Mouse (Mus musculus) duodenum, adult 2 months (tissue): ENCODE data around the gene Ndrg3. TPM values are rescaled to one million over a fixed set of nuclear protein-coding genes. Genes with fewer than 3 reads are reported as not detected.

Experiments
- polyA plus RNA-seq: library from polyadenylated mRNA; depleted of rRNA; stranded (reverse); fragments of >200 nt; gene quantifications from 2 replicates; pipeline ENCODE4 v1.2.3, GENCODE M21; 2012; ENCODE audit warnings: low replicate concordance; rRNA removed

Ndrg3 gene
- 38.7 and 40.1 TPM in 2 replicates for polyA plus RNA-seq

DNA sequence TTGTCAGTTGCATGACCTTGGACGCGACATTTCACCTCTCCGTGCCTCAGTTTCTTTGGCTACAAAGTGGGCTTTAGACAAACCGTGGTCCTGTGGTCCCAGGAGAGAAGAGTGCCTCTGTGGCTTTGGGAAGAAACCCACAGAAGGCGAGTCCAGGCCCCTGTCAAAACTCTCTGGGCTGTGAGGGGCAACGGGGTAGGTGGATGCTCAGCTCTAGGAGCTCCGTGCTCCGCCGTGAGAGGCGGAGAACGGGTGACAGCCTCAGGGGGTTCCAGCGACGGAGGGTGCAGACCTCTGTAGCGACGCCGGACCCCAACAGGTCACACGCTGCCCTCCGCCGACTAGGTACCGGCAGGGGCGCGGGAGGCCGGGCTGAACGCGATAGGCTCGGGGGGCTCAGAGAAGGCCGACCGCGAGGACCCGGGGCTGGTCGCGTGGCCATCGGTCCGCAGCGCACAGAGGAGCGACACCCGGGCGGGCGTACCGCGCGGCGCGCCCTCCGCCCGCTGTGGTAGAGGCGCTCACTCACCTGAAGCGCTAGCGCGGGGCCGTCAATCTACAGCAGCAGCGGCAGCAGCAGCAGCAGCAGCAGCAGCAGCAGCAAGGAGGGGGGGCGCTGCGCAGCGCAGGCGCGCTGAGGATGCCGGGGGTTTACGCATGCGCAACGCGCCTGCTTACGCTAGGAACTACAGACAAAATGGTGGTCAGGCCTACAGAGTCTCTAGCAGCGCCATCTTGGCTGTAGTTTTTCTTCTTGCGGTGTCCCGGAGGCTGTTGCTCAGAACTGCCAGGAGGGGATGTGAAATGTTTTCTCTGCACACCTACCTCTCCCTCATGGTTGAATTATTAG lies at the start of gene Ndrg3:
Gene Ndrg3, minus strand, starts transcription at position 587 of the 850 bp plus-strand sequence.

DNA sequence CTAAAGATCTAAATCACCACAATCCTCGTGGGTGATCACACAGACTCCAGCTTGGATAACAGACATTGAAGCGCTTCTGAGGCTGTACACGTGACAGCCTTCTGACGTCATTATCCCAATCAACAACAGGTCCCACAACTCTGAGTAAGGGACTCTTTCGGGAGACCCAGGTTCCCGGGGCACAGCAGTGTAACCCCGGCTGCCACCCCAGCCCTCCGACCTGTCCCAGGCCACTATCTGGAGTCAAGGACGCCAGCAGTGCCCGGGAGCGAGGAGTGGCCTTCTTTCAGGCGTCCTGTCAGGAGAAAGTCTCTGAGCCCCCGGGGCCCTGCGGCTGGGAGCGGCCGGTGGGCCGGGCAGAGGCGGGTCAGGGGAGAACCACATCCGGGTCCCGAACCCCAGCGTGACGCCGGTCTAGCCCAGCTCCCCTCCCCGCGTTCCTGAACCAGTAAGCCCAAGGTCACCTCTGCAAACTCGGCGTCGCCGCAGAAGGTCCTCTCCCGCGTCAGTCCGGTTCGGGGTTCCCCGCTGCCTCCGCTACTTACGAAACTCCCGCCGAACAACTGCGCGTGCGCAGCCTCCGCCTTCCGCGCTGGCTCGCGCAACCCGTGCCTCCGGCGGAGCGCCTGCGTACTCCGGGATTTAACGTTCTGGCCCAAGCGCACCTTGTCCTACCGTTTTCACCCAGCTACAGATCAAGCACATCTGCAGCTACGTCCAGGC lies 14.8 kb upstream of the Ndrg3 start, which contains the start of gene Dsn1:
Gene Dsn1, minus strand, starts transcription at position 644 of the 723 bp plus-strand sequence.

DNA sequence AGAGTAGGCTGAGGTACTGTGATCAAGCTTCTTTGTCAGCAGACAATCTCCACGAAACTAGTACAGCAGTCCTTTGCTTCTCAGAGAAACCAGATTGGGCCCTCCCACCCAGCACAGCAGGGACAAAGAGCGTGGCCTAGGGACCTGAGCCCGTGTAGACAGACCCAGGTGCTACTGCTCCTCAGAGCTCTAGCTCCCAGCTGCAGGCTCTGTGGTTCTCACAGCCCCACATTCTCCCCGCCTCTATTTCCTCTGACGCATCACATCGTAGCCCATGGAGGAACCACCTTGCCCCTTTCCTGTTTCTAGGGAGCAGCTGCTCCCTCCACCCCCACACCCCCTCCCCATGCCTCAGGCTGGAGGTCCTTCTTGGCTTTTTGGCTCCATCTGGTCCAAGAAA lies 104.8 kb downstream of the Ndrg3 start, which contains the start of gene Sla2:
Gene Sla2, minus strand, starts transcription at position 176 of the 400 bp plus-strand sequence.

Other genes starting within 250 kb of the Ndrg3 start
- gene Myl9, start 216.6 kb downstream of the Ndrg3 start, polyA plus RNA-seq, result 421 and 441 TPM in 2 replicates
- 2.1 and 7.5 TPM in 2 replicates for gene Tgif2, start 152.0 kb downstream of the Ndrg3 start, polyA plus RNA-seq
- 0.13 and 0.25 TPM in 2 replicates for gene 4930518I15Rik, start 134.1 kb downstream of the Ndrg3 start, polyA plus RNA-seq
- gene Rab5if, start 128.9 kb downstream of the Ndrg3 start, polyA plus RNA-seq, result 156 and 235 TPM in 2 replicates
- gene Sla2, start 104.9 kb downstream of the Ndrg3 start, polyA plus RNA-seq, result 0.67 and 1.8 TPM in 2 replicates
- 0.89 and 1.1 TPM in 2 replicates for gene Dsn1, start 15.1 kb upstream of the Ndrg3 start, polyA plus RNA-seq
- gene Soga1, start 87.2 kb upstream of the Ndrg3 start, polyA plus RNA-seq, result 2.6 and 5.2 TPM in 2 replicates
- gene Tldc2, start 95.0 kb upstream of the Ndrg3 start, polyA plus RNA-seq, result 14.8 and 21.4 TPM in 2 replicates
- 26.4 and 52.8 TPM in 2 replicates for gene Samhd1, start 143.2 kb upstream of the Ndrg3 start, polyA plus RNA-seq
- gene Rbl1, start 212.5 kb upstream of the Ndrg3 start, polyA plus RNA-seq, result 2.5 and 2.8 TPM in 2 replicates